Mouse (Mus musculus): ENCODE data around the gene Ccdc92. TPM values are rescaled to one million over a fixed set of nuclear protein-coding genes. Genes with fewer than 3 reads are reported as not detected.

Ccdc92 gene
- 1 to 10 TPM; 1.1 to 1.3 TPM for total RNA-seq (2021)
- long read RNA-seq, experiment 1, partial matches to known transcripts: 0 of 1 reads
- long read RNA-seq, experiment 1, other reads (novel, unspliced or antisense): 0 of 1 reads
- long read RNA-seq, experiment 2, partial matches to known transcripts: 1 of 4 reads
- long read RNA-seq, experiment 2, other reads (novel, unspliced or antisense): 0 of 4 reads

DNA sequence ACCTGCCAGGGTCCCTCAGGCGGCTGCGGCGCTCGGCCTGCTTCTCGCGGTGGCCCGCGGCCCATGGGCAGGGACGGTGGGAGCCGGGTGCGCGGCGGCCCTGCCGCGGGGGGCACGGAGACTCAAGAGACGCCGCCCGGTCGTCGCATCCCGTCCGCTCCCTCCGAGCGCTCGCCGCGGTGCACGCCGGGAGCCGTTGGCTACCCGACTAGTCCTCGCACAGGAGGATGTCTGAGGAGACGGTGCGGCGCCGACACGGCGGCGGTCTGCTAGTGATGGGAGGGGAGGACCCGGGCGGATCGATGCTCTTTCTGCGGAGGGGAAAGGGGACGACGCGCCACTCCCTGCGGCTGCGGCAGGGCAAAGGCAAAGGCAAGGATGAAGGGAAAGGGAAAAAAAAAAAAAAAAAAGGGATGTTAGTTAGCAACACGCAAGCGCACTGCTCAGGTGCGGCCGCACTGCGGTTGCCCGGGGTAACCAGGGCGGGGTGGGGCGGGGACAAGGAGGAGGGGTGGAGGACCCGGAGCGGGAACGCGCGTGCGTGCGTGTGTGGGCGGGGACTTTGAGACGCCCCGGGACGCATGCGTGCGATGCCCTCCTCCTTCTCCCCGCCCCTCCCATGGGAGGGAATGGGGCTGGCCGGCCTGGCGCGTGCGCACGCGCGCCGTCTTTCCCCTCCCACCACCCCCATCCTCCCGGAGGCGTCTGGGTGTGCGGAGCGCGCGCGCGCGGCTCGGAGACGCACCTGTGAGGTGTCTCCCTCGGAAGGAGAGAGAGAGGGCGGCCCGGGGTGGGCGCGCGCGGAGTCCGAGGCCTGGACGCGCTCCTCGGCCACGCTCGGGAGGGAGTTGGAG, at the start of gene Ccdc92, which contains the start of gene Zfp664:
Ccdc92 (minus strand) TSS at position 412 of the 854 bp plus-strand sequence.
Zfp664 (plus strand) TSS at position 679 of the 854 bp plus-strand sequence.
- peak; percentile 97 to 98 for DNase-seq

DNA sequence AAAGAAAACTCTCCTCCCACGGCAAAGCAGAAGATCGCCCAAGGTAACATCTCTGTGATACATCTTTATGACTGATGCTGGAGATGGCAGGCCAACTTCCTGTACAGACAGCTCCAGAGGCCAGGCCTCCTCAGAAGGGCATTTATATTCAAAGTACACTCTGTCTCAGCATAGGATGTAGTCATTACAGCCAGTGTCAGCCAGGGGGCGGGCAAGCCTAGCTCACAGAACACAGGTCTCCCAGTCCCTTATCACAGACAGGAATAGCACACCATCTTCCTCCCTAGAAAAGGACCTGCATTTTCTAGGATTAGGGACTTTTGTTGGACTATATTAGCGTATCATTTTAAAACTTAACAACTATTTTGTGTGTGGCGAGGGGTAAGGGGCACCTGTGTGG, 46.6 kb upstream of the Ccdc92 start:
- peak; percentile 76 to 86 for DNase-seq

DNA sequence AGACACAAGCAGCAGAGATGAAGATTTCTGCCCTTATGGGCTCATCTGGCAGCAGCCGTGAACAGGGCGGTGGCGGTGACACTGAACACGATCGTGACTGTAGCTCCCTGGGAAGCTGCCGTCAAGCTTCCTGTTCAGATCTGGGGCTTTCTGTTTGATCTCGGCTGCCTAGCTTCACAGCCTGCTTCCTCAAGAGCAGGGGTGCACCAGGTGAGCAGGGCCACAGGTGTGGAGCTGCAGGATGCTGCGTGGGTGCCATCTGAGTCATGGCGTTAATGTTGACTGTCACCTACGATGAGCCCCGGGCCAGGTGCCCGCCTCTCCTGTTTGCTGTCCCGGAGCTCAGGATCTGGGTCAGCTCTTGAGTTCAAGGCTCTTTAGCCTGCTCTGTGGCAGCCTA, 44.7 kb upstream of the Ccdc92 start:
- no peak for DNase-seq

DNA sequence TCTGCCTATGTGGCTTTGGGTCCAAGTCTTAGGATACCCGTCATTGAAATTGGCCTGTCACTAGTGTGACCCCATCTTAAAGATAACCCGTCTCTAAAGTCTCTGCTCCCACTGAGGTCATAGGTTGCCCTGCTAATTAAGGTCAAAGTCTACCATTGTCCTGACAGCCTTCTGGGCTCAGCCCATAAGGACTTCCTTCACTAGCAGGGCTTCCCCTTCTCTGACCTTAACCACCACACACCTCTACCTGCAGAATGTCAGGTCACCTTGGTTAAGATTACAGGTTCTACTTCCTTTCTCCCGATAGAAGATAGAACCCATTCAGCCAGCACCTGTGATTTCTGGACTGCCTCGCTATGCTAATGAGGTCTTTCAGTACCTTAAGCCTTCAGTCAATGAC, 41.6 kb upstream of the Ccdc92 start:
- no peak for DNase-seq

DNA sequence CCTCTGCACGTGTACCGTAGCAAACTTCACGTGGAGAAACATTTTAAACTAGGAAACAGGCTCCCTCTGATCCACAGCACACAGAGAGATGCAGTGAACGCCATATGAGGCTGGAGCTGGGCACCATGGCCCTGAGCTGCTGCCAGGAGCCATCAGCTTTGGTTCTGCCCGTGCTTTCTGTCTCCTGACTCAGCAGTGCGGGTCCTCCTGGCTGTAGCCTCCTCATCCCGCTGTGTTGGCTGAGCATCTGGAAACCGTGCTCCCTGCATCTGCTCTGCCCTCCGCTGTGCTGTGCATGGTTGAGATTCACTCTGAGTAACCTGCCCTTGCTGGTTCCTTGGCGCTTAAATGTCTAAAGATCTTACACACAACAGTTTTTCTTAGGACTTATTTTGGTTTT, 40.0 kb upstream of the Ccdc92 start:
- no peak for DNase-seq

DNA sequence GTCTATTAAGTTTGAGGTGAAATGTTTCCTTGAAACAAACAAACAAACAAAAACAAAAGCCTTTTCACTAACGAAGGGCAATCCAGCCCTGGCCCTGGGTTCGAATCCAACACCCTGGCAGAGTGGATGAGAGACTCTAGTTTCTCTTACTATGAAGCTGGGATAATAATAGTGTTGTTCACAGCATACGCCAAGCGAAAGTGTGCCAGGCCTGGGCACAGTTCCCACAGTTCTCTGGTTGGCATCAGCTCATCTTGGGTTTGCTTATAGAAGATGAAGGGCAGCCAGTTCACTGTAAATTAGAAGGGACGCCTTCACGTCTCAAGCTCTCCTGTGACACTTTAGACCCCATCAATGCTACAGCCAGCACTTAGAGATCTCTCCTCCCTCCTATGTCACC, 39.5 kb upstream of the Ccdc92 start:
- DNase-seq: peak; percentile 59 to 73

DNA sequence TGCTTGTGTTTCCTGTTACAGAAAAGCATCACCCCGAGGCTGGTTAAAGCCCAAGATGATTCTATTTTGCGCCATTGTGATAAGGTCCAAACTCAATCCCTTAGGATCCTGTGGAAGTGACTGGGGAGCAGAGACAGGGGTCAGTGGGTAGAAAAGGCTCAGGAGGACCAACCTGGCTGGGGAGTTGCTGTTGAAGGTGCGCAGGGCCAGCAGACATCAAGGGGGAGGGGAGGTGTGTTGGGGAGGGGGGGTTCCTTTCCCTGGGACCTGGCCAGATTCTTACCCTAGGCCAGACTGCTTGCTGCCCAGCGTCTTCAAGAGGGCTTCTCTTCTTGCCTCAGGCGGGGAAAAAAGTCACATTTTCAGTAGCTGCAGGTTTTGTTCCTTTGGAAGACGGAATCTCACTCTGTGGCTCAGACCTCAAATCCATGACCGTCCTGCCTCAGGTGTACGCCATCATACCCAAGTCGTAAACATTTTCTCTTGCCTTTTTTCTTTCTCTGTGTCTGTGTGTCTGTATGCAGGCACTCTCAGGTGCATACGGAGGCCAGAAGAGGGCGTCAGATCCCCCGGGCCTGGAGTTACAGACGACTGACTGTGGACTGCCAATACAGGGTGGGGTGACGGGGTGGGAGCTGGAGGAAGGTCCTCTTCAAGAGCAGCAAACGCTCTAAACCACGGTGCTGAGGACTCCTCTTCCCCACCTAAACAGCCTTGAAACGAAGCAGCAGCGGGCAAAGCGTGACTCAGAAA, 38.7 kb upstream of the Ccdc92 start:
- DNase-seq: no peak

DNA sequence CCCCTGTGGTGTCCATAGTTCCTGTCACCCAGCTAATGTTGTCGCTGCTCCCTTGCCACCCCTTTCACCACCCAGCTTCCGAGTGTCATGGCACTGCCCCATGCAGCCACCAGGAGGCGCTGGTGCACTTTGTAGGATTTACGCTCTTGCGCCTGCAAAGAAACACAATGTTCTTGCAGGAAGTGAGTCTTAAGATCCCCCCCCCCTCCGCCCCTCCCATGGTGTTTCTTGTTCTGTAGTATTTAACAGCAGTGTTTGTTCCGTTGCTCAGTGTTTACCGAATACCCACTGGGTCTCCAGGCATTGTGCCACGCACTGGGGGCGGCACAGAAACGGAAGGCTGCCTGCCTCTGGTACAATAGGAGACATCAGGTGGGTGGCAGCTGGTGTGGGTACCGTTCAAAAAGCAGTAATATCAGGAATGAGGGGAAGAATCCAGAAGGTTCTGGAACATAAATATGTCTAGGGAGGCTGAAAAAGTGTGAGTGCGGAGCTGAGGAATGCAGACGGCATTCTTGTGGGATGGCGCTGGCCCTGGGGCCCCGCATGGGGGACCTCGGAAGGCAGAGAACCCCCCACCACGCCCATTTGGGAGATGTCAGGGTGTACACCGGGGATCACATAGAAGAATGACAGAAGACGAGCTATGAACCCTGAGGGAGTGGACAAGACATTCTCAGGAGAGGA, 37.9 kb upstream of the Ccdc92 start:
- DNase-seq: peak; percentile 84 to 92

DNA sequence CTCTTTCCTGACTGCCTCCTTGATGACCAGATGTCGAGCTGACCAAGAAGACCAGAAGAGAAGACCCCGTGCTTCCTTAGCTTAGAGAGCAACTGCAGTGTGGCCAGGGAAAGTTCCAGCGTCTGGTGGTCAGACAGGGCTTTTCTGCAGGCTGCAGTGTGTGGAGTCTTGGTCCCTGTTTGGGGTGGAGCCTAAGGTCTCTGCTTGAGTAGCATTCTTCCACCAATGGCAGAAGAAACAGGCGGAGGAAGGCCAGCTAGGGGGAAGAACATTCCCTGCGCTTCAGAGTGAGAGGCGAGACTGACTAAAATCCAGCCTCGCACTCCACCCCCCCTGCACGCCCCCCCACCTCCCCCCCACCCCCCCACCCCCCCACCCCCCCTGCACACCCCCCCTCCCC, 33.9 kb upstream of the Ccdc92 start:
- no peak for DNase-seq

DNA sequence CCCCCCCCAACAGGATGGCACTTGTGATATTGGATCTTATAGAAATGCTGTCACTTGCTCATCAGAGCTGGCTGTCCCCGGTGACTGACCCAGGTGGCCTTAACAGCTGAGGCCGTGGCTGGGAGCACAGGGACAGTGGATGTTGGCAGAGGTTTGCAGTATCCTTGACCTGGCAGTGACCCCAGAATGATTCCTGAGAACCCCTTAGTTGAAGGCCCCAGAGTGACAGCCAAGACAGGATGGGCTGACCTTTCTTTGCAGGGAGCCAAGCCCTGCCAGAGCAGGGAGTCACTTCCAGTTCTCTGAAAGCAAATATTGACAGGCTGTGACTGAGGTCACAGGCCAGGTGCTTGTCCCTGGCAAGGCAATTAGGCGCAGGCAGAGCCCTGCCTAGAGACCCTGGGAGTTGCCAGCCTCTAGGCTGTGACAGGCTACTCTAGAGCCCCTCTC, 29.7 kb upstream of the Ccdc92 start:
- DNase-seq: peak in 1 of 2 experiments; percentile 22

DNA sequence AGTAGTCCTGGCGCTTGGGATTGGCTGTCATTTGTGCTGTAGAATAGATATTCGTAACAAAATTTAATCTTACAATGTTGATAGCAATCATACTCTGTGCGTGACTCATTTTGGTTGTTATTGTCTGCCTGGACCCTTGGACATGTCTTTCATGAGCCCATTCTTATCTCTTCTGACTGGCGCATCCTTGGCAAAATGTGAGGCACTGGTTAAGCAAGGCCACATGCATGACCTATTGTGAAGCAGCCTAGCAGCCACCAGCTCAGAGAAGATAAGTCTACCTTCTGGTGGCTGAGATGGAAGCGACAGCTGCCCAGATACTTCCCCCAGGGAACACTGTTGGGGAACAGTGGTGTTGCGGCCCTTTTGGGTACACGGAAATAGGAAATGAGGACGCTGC, 26.4 kb upstream of the Ccdc92 start:
- DNase-seq: no peak

DNA sequence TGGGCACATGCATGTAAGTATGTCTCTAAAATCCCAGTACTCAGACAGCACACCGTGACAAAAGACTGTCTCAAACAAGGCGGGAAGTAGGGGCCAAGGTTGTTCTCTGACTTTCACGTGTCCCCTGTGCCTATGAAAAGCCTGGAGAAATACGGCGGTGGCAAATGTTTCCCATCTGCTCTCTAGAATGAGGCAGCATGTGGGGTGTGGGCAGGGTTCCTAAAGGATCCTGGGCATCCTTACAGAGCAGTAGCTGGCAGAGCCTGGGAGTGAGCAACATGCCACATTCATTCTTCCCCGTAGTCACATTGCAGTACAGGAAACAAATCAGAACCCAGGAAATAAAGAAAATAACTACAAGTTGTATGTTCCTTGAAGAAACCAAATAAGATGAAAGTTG, 21.7 kb upstream of the Ccdc92 start:
- no peak for DNase-seq

DNA sequence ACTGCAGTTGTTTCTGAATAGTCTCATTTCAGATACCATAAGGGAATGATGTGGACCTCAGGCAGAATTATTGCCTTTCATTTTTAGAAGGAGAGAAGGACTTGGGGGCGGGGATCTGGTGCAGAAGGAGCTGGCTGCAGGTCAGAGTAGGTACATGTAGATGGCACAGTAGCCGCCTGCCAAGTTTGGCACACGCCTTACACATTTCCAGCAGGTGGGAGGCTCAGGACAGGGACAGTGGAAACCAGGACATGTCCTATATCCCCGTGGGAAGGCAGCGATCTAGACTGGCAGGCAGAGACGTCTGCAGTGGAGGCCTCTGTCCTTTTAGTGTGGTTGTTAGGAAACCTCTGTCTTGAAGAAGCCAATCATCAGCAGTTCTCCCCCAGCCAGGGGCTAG, 17.6 kb upstream of the Ccdc92 start:
- no peak for DNase-seq

DNA sequence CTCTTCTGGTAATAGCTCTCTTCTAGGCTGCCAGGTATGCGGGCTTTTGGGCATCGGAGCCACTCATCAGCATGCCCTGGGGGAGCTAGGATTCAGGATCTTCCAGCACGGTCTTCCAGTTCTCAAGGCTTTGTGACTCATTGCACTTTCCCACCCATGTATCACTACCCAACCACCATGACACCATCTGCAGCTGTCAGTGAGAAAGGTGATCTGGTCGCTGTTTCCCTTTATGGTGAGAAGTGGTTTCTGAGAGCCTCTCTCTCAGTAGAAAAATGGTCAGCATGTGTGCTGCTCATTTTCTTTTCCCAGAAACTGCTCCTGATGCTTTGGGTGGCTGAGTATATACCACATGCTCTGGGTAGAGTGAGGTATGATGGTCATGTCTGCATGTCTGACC, 17.0 kb upstream of the Ccdc92 start:
- no peak for DNase-seq

DNA sequence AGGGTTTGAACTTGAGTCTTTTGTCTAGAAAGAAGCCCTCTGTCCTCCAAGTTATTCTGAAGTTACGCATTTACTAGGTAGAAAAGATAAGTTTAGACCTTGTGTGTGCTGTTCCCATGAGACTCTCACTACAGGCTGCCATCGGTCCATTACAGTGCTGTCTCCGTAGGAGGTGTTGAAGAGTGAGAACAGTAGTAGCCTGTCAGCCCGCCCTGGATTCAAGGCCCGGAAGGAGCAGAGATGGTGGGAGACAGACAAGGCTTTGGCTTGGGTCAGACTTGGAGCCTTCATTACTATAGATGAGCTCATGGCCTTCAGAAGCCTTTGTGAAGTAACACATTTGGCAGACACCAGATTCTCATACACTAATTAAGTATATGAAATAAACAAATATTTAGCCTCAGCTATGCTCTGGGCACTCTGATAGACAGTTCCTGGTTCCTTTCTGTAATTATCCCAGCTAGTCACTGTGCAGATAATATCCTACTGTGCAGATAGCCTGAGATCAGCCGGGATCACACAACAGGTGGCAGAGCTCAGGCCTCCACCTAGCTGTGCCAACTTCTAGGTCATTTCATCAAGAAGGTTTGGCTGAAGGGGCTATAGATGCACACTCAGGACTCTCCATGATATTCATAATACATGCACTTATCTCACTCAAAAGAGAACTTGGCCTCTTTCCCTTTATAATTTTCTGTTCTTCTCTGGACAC, 11.8 kb upstream of the Ccdc92 start:
- no peak for DNase-seq

DNA sequence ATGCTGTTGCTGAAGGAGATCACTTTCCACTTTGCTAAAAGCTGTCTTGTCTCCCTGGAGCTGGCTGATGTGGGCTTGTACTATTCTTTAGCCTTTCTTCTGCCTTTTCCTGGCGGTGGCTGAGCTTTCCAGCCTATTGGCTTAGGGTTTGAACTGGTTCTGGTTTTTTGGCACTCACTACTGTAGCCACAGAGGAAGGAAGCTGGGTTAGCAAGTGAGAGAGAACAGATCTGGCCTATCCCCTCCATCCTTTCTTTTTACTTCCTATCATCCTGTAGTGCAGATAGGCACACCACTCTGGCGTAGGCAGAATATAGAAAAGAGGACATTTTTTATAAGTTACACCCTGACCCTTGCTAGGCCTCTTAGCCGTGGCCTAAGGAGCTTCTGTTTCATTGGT, 10.9 kb upstream of the Ccdc92 start:
- DNase-seq: peak; percentile 29 to 51

DNA sequence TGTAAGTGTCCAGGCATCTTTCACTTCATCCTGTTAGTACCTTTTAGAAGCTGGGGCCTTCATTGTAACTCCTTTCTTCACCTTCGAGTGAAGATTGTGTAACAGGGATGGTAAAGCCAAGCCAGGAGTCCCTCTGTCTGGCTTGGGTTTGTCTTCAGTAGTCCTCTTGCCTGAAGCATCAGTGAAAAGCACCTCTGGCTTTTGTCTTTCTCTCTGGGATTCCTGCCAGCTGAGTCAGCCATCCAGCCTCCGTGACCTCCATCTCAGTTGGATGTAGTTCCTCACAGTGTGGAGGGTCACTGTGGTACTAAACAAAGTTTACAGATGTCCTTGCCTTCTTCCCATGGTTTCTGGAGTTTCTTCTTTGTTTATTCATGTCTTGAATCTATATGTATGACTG, 9.8 kb upstream of the Ccdc92 start:
- DNase-seq: peak; percentile 65 to 70

DNA sequence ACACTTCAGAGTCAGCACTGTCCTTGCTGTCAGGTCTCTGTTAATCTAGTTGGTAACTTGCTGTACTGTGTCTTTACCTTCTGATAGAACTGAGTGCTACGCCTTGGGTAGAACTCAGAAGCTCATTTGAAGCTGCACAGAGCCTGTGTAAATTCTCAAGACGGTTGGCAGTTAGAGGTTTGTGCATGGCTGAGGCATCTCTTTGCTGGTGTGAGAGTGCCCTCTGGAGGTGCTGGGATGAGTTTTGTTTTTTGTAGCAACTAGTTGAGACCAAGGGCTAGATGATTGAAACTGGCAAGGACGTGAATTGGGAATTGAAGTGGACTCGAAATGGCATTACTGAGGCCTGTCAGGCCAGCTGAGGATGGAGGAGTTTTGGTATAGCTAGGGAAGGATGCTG, 6.8 kb upstream of the Ccdc92 start:
- DNase-seq: peak; percentile 44 to 76

DNA sequence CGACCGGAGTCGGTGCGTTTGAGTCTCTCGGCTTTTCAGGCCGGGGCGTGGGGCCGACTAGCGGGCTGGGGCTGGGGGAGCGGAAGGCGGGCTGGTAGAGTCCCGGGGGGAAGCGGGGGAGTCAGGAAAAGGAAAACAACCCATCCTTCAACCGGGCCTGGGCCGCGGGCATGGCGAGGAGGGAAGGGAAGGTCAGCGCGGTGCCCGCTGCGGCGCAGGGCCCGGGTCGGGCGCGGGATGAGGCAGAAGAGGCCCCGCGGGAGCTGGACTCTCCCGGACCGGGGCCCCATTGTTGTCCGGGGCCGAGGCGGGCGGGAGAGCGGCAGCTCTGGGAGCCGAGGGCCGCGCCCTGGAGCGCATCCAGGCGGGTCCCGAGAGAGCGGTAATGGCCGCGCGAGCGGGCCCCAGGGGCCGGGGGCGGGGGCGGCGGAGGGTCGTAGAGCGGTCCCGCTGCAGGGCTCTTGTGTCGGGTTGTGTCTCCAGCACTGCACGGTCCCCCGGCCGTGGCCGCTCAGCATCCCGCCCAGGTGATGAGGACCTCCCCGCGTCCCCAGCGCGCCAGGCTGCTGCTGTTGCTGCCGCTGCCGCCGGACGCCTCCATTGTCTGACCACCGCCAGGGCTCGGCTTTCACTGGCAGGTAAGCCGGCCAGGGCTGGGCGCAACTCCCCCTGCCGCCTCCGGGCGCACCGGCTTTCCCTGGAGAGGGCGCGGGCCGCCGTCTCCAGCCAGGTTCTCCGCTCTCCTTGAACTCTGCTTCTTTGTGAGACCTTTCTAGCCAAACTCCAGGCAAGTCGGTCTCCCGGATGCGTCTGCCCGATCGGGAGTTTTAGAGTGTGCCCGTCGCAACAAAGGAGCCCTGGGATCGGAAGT, 882 bp upstream of the Ccdc92 start:
- DNase-seq: peak in 1 of 2 experiments; percentile 34

DNA sequence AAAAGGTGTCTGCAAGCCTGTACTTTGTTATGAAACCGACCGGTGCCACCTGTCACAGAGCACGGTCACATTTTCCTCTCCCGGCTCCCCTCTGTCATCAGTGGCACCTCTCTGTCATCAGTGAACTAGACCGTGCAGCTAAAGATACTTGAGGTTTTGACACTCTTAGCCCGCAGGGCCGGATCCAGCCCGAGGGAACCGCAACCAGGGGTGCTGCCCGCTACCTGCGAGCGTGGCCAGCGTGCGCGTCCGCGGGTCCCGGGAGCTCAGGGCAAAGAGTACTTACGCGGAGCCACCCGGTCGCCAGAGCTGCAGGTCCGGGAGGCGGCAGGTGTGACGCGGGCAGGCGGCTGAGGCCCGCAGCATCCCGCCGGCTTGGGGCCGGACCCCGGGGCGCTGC, 761 bp downstream of the Ccdc92 start:
- peak; percentile 10 to 32 for DNase-seq

DNA sequence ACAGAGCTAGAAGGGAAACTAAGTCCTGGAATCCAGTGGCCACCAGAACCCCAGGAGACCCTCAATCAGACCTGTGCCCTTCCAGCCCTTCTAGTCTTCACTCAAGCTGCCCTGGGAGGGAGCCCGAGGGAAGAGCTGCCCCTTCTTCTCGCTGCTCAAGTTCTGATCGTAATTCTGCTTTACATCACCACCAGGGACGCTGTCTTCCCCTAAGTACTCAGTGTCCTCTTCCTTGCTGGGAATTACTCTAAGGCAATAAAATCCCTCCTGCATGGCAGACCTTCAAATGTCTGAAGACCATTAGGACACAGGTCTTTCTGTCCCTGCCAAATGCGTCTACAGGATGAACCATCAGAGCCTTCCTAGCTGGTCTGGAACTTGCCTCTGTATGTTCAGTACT, 2.2 kb downstream of the Ccdc92 start:
- no peak for DNase-seq

Data from heart, adult 18-20 months (tissue).